Mouse (Mus musculus) splenic B cell, adult 2 months (primary cell): ENCODE data around the gene Atp6v1g2.
A peak's percentile ranks its signal among the peaks of the same experiment; 100 is the strongest.

Experiments
- DNase-seq: peaks from one replicate; pipeline ENCODE4 v3.0.0-alpha.2; 2011; ENCODE audit warnings: low read depth, low spot score
- H3K27me3 ChIP-seq: 2 replicates; pipeline ENCODE4 v1.6.1; 2012; ENCODE audit warnings: mild to moderate bottlenecking, low read length, moderate library complexity, mixed read lengths; ENCODE audit not compliant: control insufficient read depth, poor library complexity, insufficient read depth, severe bottlenecking
- H3K36me3 ChIP-seq: 2 replicates; pipeline ENCODE4 v1.6.1; 2012; ENCODE audit warnings: mild to moderate bottlenecking, low read length, moderate library complexity, mixed read lengths; ENCODE audit not compliant: control insufficient read depth, poor library complexity, insufficient read depth, severe bottlenecking

Atp6v1g2 gene

DNA sequence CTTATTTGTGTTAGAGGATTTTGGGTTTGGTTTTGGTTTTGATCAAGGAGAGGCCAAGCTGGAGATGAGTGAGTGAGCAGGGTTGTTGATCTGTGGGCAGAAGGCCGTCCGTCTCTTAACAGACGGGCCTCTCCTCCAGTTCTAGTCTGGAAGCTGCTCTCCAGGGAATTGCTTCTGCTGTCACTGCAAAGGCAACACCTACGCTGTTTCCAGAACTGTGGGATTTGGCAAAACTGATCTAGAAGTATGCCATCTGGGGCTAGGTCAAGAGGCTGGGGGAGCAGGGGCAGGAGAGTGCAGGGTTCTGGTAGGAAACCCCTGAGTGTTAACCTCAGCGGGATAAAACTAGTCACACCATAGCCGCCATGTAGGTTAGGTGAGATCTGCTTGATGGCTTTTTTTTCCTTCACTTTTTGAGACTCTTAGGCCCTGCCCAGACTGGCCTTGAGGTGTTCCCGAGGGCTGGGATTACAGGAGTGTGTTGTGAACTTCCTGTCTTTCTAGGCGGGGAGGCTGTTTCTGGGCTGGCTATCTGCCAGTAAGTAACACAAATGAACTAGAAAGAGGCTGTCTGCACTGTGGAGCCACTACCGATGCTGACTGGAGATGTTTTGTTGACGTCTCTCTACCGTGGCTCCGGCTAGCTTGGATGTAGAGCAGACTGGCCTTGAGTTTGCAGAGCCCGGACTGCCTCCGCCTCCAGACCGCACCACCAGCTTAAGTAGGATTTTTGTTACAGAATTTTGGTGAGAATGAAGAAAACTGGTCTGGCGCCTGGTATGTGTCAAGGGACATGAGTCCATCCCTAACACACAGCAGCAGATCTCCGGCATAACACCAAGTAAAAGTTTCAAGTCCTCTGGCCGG is at the start of gene Atp6v1g2:
TSS of gene Atp6v1g2 (plus strand) at position 547 of the 867 bp plus-strand sequence.
- DNase-seq: no peak
- peaks cover 8% of the 10 kb centered on the region for H3K36me3 ChIP-seq
- H3K27me3 ChIP-seq: no peaks in the 10 kb centered on the region

- Histone ChIP-seq H3K36me3 (no peaks in the 10 kb centered on the region), H3K27me3 (no peaks in the 10 kb centered on the region)
- DNase-seq: peak; percentile 80
Observed at GRCm38 (mm10) chr17:35185639-35186611, 47.5 kb upstream of the Atp6v1g2 start.

DNA sequence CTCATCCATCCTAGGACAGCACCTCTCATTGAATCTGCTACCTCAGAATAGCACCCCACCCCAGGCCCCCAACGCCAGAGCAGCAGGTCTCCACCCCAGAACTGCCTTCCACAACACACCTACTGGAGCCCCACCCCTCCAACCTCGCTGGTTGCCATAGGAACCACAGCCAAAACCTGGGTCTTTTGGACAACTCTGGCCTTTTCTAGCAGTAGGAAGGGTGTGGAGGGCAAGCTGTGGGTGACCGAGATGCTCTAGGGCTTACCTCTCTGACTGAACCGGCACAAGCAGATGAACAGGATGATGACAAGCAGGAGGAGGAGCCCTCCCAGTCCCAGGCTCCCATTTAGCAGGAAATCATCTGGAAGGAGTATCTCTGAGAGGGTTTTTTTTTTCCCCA is 46.8 kb upstream of the Atp6v1g2 start:
- peak; percentile 80 for DNase-seq
- no peaks in the 10 kb centered on the region for H3K27me3 ChIP-seq
- H3K36me3 ChIP-seq: no peaks in the 10 kb centered on the region

DNA sequence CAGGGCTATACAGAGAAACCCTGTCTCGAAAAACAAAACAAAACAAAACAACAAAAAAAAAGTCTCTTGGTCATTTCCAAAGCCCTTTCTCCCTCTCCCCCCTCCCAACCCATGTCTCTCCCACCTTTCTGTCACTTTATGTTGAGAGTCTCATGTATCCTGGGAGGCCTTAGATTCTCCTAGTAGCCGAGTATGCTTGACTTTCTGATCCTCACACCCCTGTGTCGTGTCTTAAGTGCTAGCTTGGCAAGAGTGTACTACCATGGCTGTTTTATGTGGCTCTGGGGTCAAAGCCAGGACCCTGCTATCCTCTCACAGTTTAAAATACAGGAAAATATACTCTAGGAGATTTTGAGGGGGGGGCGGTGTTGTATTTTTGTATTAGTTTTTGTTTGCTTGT is 46.1 kb upstream of the Atp6v1g2 start:
- Histone ChIP-seq H3K36me3 (no peaks in the 10 kb centered on the region), H3K27me3 (no peaks in the 10 kb centered on the region)
- no peak for DNase-seq

- Histone ChIP-seq H3K27me3 (no peaks in the 10 kb centered on the region), H3K36me3 (no peaks in the 10 kb centered on the region)
- DNase-seq: peak; percentile 46
Observed at GRCm38 (mm10) chr17:35187959-35188610, 45.4 kb upstream of the Atp6v1g2 start, which contains the start of gene Lst1. Gene Lst1 (minus strand): TSS chr17:35188439.

DNA sequence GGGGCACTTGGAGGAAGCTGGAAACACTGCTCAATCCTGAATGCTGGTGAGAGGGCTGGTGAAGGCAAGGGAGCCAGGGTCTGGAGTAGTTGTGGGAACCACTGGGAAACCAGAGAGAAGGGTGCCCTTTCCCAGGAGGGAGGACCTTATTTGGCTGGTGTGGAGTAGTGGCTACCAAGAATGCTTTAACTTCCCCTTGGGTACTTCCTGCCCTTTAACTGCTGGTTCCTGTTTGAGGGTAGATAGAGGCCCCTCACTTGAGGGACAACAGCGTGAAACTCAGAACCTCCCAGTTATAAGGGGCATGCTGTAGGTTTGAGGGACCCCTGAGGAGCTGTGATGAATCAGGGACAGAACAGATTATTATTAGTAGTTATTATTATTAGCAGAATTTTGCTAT is 44.3 kb upstream of the Atp6v1g2 start:
- Histone ChIP-seq H3K36me3 (no peaks in the 10 kb centered on the region), H3K27me3 (no peaks in the 10 kb centered on the region)
- DNase-seq: peak; percentile 54

DNA sequence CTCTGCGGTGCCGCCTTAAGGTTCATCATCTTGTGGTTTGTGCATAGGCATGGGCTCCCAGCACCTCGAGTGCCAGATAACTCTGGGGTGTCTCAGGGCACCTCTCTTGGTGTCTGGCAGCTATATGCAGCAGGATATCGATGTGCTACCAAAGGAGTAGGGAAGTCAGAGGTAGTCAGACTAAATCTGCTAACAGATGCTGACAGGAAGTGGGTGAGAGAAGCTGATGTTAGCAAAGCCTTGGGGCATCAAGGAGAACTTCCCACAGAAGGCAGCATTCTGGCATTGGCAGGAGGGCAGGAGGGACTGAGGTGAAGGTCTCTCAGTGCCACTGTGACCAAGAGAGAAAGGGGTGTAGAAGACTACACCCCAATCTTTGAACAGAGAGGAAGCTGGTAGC is 43.4 kb upstream of the Atp6v1g2 start:
- no peaks in the 10 kb centered on the region for H3K27me3 ChIP-seq
- DNase-seq: peak; percentile 58
- H3K36me3 ChIP-seq: peaks cover 2% of the 10 kb centered on the region; the same call in 1 of the 2 replicates

GRCm38 (mm10) chr17:35191723-35192122 is 41.7 kb upstream of the Atp6v1g2 start:
- Histone ChIP-seq H3K36me3 (peaks cover 13% of the 10 kb centered on the region), H3K27me3 (no peaks in the 10 kb centered on the region)
- DNase-seq: no peak

- peak; percentile 53 for DNase-seq
- peaks cover 13% of the 10 kb centered on the region for H3K36me3 ChIP-seq
- no peaks in the 10 kb centered on the region for H3K27me3 ChIP-seq
Observed at GRCm38 (mm10) chr17:35192924-35193323, 40.5 kb upstream of the Atp6v1g2 start.

- H3K36me3 ChIP-seq: peaks cover 16% of the 10 kb centered on the region
- H3K27me3 ChIP-seq: no peaks in the 10 kb centered on the region
- DNase-seq: peak; percentile 69
Observed at GRCm38 (mm10) chr17:35193881-35194843, 39.3 kb upstream of the Atp6v1g2 start, which contains the start of gene Ltb. Gene Ltb (plus strand): TSS chr17:35194439.

- peak; percentile 46 for DNase-seq
- peaks cover 22% of the 10 kb centered on the region for H3K36me3 ChIP-seq
- H3K27me3 ChIP-seq: no peaks in the 10 kb centered on the region
Observed at GRCm38 (mm10) chr17:35194844-35195630, 38.4 kb upstream of the Atp6v1g2 start.

GRCm38 (mm10) chr17:35195631-35196320 is 37.7 kb upstream of the Atp6v1g2 start:
- Histone ChIP-seq H3K27me3 (no peaks in the 10 kb centered on the region), H3K36me3 (peaks cover 23% of the 10 kb centered on the region)
- DNase-seq: peak; percentile 93
